Mouse (Mus musculus): Measurements from ENCODE around the gene Papola. TPM values are rescaled to one million over a fixed set of nuclear protein-coding genes. Genes with fewer than 3 reads are reported as not detected.

The Papola gene
- polyA plus RNA-seq, 1 experiment: 100 TPM

DNA sequence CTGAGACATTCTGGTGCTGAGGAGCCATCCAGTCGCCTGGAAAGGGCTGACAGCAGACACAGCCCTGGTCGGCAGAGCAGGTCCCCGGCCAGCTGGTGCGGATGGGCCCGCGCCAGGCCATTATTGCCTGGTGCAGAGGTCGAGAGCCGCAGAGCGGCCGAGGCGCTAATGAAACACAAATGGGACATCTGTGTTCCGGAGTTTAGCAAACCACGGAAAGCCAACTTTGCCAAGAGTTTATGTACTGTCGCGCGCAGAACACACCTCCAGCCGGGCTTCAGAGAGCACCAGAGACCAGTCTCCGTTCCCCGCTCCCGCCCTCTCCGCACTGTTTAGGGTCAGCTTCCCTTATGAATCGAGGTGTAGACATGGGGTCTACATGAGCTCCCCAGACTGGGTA is 78.1 kb downstream of the Papola start:
- no peak for DNase-seq (ENCODE audit: low spot score)

DNA sequence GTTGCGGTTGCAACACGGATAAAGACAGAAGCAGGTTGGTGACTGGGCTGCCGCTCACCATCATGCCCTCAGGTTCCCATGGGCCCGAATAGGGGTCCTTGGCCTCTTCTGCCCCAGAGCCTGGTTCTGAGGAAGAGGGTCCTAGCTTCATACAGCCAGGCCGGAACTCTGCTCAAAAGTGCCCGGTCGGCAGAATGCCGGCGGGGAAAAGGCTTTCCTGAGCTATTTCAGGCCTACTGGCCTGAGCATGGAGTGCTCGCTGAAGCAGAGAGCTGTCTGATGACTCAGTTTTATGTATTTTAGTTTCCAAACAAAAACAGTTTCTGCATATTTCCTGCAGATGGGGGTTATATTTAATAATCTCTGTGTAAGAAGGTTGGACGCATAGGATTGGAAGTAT is 78.9 kb downstream of the Papola start:
- no peak for DNase-seq (ENCODE audit: low spot score)

- no peak for DNase-seq (ENCODE audit: low spot score)
Observed at GRCm38 (mm10) chr12:105867646-105868045, 83.2 kb downstream of the Papola start.

DNA sequence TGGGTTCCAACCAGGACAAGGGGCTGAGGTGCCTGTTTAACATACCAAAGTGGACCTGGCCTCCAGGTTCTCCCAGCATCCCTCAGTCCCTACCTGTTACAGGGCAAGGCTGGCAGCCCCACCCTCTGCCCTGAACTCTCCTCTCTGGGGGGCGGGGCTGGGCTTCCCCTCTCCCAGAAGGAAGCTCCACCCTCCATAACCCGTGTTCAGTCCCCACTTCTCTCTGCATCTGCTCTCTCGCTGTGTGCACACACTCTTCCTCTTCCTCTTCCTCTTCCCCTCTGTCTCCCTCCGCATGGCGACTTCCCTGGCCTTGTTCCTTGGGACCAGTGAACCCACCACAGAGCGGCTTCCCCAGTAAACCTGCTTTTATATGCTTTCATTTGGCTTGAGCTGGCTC is 84.7 kb downstream of the Papola start:
- DNase-seq (ENCODE audit: low spot score): no peak

- no peak for DNase-seq (ENCODE audit: low spot score)
Observed at GRCm38 (mm10) chr12:105869696-105870095, 85.2 kb downstream of the Papola start.

DNA sequence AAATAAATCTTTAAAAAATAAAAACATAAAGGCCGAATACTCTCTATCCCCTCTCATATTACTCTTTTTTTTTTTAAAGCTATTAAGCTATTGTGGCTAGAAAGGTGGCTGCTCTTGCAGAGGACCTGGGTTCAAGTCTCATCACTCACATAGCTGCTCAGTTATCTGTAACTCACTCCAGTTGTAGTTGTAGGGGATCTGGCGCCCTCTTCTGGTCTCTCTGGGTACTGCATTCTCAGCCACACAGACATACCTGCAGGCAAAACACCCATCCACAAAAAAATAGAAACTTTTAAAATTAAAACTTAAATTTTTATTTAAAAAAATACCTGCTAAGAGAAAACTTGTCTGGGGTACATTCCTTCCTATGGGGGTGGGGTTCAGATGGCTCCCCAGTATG is 88.8 kb downstream of the Papola start:
- DNase-seq (ENCODE audit: low spot score): no peak

DNA sequence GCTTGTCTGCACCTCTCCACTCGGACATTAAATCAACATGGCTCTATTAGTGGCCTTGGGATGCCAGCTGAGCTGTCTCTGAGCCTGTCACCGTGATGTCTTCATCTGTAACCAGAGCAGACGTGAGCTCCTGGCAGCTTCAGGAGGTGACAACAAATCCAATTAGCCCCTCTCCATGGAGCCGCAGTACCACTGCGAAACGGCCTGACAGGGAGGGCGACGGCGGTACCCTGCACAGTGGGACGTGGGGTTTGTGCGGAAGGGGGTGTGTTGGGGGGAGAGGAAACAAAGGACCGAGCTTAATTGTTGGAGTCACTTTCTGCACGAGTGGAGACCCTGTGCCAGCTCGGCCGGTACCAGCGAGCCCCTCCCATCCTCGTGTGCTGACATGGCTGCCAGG is 90.6 kb downstream of the Papola start:
- DNase-seq (ENCODE audit: low spot score): no peak

- no peak for DNase-seq (ENCODE audit: low spot score)
Observed at GRCm38 (mm10) chr12:105876521-105876920, 92.0 kb downstream of the Papola start.

DNA sequence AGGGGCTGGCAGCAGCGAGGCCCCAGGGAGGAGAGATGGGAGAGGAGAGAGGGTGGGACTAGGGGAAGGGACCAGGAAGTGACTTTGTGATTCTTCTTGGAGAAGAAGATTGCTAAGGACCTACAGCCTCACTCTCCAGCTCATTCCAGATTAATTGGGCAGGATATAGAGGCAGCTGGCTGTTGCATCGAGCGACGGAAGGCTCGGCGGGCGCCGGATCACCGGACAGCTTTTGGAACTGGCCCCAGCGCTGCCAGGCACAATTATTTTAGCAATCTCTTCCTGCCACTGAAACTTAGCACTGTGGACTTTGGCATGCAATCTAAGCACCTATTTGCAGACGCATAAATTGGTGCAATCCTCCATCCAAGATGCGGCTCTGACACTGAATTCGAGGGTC is 92.4 kb downstream of the Papola start:
- no peak for DNase-seq (ENCODE audit: low spot score)

DNA sequence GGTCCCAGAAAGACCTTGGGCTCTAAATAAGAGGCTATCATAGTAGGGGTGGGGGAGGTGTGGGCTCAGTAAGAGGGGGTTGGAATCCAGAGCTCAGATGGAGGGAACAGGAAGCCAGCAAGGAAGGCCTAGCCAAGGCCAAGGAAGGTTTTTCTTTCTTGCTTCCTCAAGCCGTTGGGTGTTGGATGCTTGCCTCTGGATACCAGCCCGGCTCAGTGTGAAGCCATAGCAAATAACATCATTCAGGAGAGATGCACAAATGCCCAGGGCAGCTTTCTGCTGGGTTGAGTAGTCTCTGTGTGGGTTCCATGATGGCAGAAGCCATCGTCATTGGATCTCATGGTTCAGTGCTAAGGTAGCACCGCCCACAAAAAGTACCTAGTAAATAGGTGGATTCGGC is 94.3 kb downstream of the Papola start:
- DNase-seq (ENCODE audit: low spot score): no peak

- no peak for DNase-seq (ENCODE audit: low spot score)
Observed at GRCm38 (mm10) chr12:105883799-105884514, 99.5 kb downstream of the Papola start.

DNA sequence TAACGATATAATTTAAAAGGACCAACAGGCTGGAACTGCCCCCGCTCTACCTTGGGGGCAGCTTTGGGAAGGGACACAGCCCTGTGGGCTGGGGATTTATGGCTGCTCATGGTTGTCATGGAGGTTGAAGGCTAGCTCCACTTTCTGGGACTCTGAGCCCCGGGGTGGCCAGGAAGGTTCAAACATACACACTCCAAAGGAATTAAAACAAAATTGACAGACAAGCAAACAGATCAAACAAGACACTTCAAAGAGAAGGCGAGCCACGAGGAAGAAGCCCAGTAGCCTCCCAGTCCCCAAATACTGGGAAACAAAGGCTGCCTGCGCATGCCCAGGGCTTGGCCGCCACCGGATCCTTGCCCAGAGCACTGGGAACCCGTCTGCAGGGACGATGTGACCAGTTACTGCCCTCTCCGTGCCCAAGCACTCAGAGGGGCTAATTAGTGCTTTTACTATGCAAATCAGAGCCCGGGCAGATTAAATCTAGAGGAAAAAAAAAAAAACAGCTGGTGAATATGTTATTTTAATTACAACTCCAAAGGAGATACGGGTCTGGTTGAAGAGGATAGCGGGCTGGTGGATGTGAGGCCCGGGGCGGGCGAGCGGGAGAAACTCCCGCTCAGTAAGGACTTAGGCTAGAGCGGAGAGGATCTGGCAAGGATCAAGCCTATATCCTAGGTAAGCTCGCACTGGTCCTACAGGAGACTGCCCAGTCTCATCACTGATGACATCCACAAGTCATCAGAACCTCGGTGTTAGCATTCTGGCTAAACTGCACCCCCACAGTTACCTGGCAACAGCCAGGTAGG is 100.2 kb downstream of the Papola start:
- no peak for DNase-seq (ENCODE audit: low spot score)

Other genes with a start within 250 kb of the Papola start
- 5.7 and 6.6 TPM in 2 replicates for gene Bdkrb2, start 221.5 kb upstream of the Papola start, polyA plus RNA-seq (2012; rRNA removed)
- gene Bdkrb1, start 181.6 kb upstream of the Papola start, polyA plus RNA-seq (2012; rRNA removed): 0.17 and 0.35 TPM in 2 replicates
- gene Gskip, start 99.9 kb upstream of the Papola start, polyA plus RNA-seq (2012; rRNA removed): 18.2 and 18.4 TPM in 2 replicates
- 23.4 and 24.5 TPM in 2 replicates for gene Atg2b, start 99.5 kb upstream of the Papola start, polyA plus RNA-seq (2012; rRNA removed)
- 0.11 and 0.25 TPM in 2 replicates for gene Ak7, start 78.7 kb upstream of the Papola start, polyA plus RNA-seq (2012; rRNA removed)
- 14.1 and 14.4 TPM in 2 replicates for gene Vrk1, start 225.5 kb downstream of the Papola start, polyA plus RNA-seq (2012; rRNA removed)

Data from urinary bladder, adult 2 months (tissue).